Mouse (Mus musculus) kidney, embryonic 14.5 days (tissue): ENCODE results near the gene 1190005I06Rik. TPM values are rescaled to one million over a fixed set of nuclear protein-coding genes. Genes with fewer than 3 reads are reported as not detected.

Source experiments
- ATAC-seq: fragments of 200-750 bp; cut with Nextera tagmentation; 2 replicates; pipeline ENCODE4 v1.8.0; 2017; ENCODE audit warnings: moderate number of reproducible peaks, mild to moderate bottlenecking, moderate TSS enrichment, moderate library complexity; ENCODE audit not compliant: low FRiP score, low TSS enrichment
- H3K27ac ChIP-seq: fragments of 300-500 bp; sonication (generic); 2 replicates; pipeline ENCODE4 v1.5.1; 2014; ENCODE audit warnings: low read depth, mild to moderate bottlenecking, low read length, moderate library complexity, mixed read lengths
- H3K27me3 ChIP-seq: fragments of 300-500 bp; sonication (generic); 2 replicates; pipeline ENCODE4 v1.6.1; 2014; ENCODE audit warnings: mild to moderate bottlenecking, low read length; ENCODE audit not compliant: control insufficient read depth, insufficient read depth
- H3K36me3 ChIP-seq: fragments of 300-500 bp; sonication (generic); 2 replicates; pipeline ENCODE4 v1.6.1; 2014; ENCODE audit warnings: low read length, mixed read lengths; ENCODE audit not compliant: control insufficient read depth, insufficient read depth
- H3K4me1 ChIP-seq: fragments of 300-500 bp; sonication (generic); 2 replicates; pipeline ENCODE4 v1.6.1; 2014; ENCODE audit warnings: low read length, mixed read lengths; ENCODE audit not compliant: control insufficient read depth, insufficient read depth
- H3K4me2 ChIP-seq: fragments of 300-500 bp; sonication (generic); replicated peaks from 2 replicates; pipeline ENCODE4 v1.6.1; 2014; ENCODE audit warnings: low read depth, mild to moderate bottlenecking, low read length
- H3K4me3 ChIP-seq: fragments of 300-500 bp; sonication (generic); 2 replicates; pipeline ENCODE4 v1.5.1; 2014; ENCODE audit warnings: mild to moderate bottlenecking, low read length
- H3K9ac ChIP-seq: fragments of 300-500 bp; sonication (generic); 2 replicates; pipeline ENCODE4 v1.6.1; 2014; ENCODE audit warnings: low read depth, mild to moderate bottlenecking, low read length, moderate library complexity
- H3K9me3 ChIP-seq: fragments of 300-500 bp; sonication (generic); 2 replicates; pipeline ENCODE4 v1.6.1; 2016; ENCODE audit warnings: low read length; ENCODE audit not compliant: control insufficient read depth
- WGBS: fragments of 180-500 bp; shearing (Covaris S2); extraction: QIAGEN DNeasy Blood & Tissue Kit; methylation state at CpG from one replicate; pipeline ENCODE4 v1.1.7; 2014; 5-methylcytosine and 5-hydroxymethylcytosine counted together
- polyA plus RNA-seq: library from polyadenylated mRNA; unstranded; fragments of >200 nt; fragmentation: Nextera tagmentation; extraction: Ambion mirVana; gene quantifications from 2 replicates; pipeline ENCODE4 v1.2.1, GENCODE M21; 2014

1190005I06Rik gene
- polyA plus RNA-seq, 1 experiment from 2014 or later, result 2.0 TPM

GRCm38 (mm10) chr8:120577821-120578220 lies 69.6 kb downstream of the 1190005I06Rik start:
- WGBS, result 93% methylated on average over 17 of the region's 17 CpGs
- Histone ChIP-seq H3K27ac (no peak overlapping the region), H3K36me3 (peaks cover 97% of the 10 kb centered on the region), H3K27me3 (no peaks in the 10 kb centered on the region), H3K9me3 (no peaks in the 10 kb centered on the region), H3K4me1 (peaks cover 20% of the 10 kb centered on the region; the same call in 1 of the 2 replicates), H3K9ac (no peak overlapping the region), H3K4me2 (no peak overlapping the region), H3K4me3 (no peak overlapping the region)
- no peak for ATAC-seq

DNA sequence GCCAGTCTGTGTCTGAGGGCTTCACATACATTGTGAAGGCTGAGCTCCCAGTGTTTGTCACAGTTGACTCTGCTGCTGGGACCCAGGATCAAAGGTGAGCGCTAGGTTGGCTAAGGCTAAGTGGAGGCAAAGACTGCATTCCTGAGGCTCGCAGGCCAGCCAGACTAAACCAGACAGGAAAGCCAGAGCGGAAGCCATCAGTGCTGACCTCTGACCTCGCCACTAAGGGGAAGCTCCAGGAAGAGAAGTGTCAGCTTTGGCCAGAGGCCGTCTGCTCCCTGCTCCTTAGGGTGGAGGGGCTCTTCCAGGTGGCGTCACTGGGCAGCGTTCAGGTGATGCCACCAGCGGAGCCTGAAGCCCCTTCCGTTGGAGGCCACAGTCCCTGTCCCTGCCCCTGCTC lies 71.6 kb downstream of the 1190005I06Rik start:
- ATAC-seq, result no peak
- H3K9me3 ChIP-seq, result no peaks in the 10 kb centered on the region
- no peaks in the 10 kb centered on the region for H3K27me3 ChIP-seq
- no peak overlapping the region; the same call in 1 of the 2 replicates for H3K9ac ChIP-seq
- WGBS, result 55% methylated on average over 9 of the region's 9 CpGs
- H3K4me1 ChIP-seq, result peaks cover 20% of the 10 kb centered on the region; the same call in 1 of the 2 replicates
- H3K27ac ChIP-seq, result no peak overlapping the region; the same call in 1 of the 2 replicates
- peaks cover 98% of the 10 kb centered on the region for H3K36me3 ChIP-seq
- H3K4me3 ChIP-seq, result no peak overlapping the region
- H3K4me2 ChIP-seq, result no peak overlapping the region

DNA sequence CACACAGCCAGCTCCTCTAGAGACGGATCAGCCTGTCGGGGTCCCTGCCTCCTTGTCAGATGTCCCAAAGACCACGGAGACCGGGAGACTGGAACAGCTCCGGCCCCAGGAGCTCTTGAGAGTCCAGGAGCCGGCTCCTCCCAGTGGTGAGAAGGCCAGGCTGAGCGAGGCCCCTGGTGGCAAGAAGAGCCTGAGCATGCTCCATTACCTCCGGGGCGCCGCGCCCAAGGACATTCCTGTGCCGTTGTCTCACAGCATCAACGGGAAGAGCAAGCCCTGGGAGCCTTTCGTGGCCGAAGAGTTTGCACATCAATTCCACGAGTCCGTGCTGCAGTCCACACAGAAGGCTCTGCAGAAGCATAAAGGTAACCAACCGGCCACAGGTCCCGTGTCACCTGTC lies 72.5 kb downstream of the 1190005I06Rik start:
- Histone ChIP-seq H3K27ac (no peak overlapping the region), H3K9me3 (no peaks in the 10 kb centered on the region), H3K9ac (no peak overlapping the region), H3K36me3 (peaks cover 95% of the 10 kb centered on the region), H3K27me3 (no peaks in the 10 kb centered on the region), H3K4me1 (peaks cover 20% of the 10 kb centered on the region; the same call in 1 of the 2 replicates), H3K4me3 (no peak overlapping the region), H3K4me2 (no peak overlapping the region)
- WGBS, result 62% methylated on average over 19 of the region's 19 CpGs
- no peak for ATAC-seq

- H3K9me3 ChIP-seq, result no peaks in the 10 kb centered on the region
- peaks cover 96% of the 10 kb centered on the region for H3K36me3 ChIP-seq
- H3K9ac ChIP-seq, result no peak overlapping the region
- H3K27ac ChIP-seq, result no peak overlapping the region
- peaks cover 20% of the 10 kb centered on the region; the same call in 1 of the 2 replicates for H3K4me1 ChIP-seq
- ATAC-seq, result no peak
- no peak overlapping the region for H3K4me2 ChIP-seq
- no peaks in the 10 kb centered on the region for H3K27me3 ChIP-seq
- 68% methylated on average over 11 of the region's 11 CpGs for WGBS
- no peak overlapping the region for H3K4me3 ChIP-seq
These were observed 73.6 kb downstream of the 1190005I06Rik start for GRCm38 (mm10) chr8:120573866-120574265.

DNA sequence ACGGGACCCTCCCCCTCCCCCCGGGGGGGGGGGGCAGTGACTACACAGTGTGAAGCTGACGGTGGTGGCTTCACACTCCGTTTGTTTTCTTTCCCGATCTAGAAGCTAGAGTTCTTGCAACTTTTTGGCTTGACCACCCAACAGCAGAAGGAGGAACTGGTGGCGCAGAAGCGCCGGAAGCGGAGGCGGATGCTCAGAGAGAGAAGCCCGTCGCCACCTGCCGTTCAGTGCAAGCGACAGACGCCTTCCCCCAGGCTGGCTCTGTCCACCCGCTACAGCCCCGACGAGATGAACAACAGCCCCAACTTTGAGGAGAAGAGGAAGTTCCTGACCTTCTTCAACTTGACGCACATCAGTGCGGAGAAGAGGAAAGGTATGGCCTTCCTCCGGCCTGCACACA lies 74.9 kb downstream of the 1190005I06Rik start:
- peaks cover 20% of the 10 kb centered on the region; the same call in 1 of the 2 replicates for H3K4me1 ChIP-seq
- no peak for ATAC-seq
- 82% methylated on average over 21 of the region's 21 CpGs for WGBS
- H3K9ac ChIP-seq, result no peak overlapping the region
- no peak overlapping the region for H3K27ac ChIP-seq
- peaks cover 96% of the 10 kb centered on the region for H3K36me3 ChIP-seq
- H3K4me2 ChIP-seq, result no peak overlapping the region
- no peaks in the 10 kb centered on the region for H3K9me3 ChIP-seq
- no peak overlapping the region for H3K4me3 ChIP-seq
- no peaks in the 10 kb centered on the region for H3K27me3 ChIP-seq

GRCm38 (mm10) chr8:120571561-120571960 lies 75.9 kb downstream of the 1190005I06Rik start:
- Histone ChIP-seq H3K9ac (no peak overlapping the region), H3K27ac (no peak overlapping the region), H3K27me3 (no peaks in the 10 kb centered on the region), H3K4me3 (no peak overlapping the region), H3K4me2 (no peak overlapping the region), H3K9me3 (no peaks in the 10 kb centered on the region), H3K36me3 (peaks cover 96% of the 10 kb centered on the region), H3K4me1 (peaks cover 14% of the 10 kb centered on the region; the same call in 1 of the 2 replicates)
- no peak for ATAC-seq
- 86% methylated on average over 8 of the region's 8 CpGs for WGBS

DNA sequence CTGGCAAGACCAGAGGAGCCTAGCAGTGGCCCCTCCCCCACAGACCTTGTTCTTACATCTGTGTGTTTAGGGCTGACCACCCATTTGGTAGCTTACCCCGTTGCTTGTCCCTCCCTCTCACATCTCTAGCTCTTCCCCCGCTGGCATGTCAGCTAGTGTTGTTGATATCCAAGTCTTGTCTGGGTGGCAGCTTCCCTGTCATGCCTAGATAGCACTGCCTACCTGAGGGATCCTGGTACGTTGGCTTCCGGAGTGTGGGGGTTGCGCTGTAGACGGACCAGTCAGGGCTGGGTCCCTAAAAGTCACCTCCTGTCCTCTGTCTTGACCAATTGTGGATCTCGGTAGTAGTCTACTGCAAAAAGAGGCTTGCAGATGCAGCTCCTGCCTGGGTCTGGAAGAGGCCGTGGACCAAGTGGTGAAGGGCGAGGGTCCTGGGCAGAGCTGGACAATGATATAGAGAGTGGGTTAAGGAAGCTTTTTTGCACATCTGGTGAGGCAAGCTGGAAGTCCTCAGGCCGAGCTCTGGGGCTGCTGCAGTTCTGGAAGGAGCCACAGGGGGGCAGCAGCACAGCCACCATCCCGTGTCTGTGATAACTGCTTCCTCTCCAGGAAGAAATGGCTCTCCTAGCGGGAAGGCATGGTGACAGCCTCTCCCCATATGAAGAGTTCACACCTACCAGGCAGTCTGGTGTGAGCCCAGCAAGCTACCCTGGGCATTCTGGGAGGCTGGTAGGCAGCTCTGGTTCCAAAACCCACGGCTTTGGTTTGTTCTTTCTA lies 77.3 kb downstream of the 1190005I06Rik start:
- Histone ChIP-seq H3K4me3 (no peak overlapping the region), H3K36me3 (peaks cover 87% of the 10 kb centered on the region), H3K9me3 (no peaks in the 10 kb centered on the region), H3K9ac (no peak overlapping the region), H3K27ac (no peak overlapping the region), H3K4me2 (no peak overlapping the region), H3K4me1 (peaks cover 11% of the 10 kb centered on the region), H3K27me3 (no peaks in the 10 kb centered on the region)
- no peak for ATAC-seq
- 54% methylated on average over 13 of the region's 13 CpGs for WGBS

DNA sequence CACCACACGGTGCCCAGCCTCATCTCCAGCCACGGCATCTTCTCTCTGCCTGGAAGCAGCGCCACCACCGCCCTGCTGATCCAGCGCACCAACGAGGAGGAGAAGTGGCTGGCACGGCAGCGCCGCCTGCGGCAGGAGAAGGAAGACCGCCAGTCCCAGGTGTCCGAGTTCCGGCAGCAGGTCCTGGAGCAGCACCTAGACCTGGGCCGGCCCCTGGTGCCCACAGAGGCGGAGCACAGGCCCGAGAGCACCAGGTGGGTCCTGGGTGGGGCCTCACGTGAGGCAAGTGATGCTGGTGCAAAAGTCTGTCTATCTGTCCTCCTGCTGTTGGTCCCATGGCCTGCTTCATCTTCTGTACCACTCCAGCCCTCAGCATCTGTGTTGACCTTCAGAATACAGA lies 78.3 kb downstream of the 1190005I06Rik start:
- 94% methylated on average over 17 of the region's 17 CpGs for WGBS
- H3K4me1 ChIP-seq, result peaks cover 17% of the 10 kb centered on the region
- no peak overlapping the region for H3K9ac ChIP-seq
- no peak overlapping the region for H3K4me3 ChIP-seq
- no peak overlapping the region for H3K27ac ChIP-seq
- H3K9me3 ChIP-seq, result no peaks in the 10 kb centered on the region
- peaks cover 77% of the 10 kb centered on the region for H3K36me3 ChIP-seq
- H3K27me3 ChIP-seq, result no peaks in the 10 kb centered on the region; the same call in 1 of the 2 replicates
- no peak overlapping the region for H3K4me2 ChIP-seq
- no peak for ATAC-seq

DNA sequence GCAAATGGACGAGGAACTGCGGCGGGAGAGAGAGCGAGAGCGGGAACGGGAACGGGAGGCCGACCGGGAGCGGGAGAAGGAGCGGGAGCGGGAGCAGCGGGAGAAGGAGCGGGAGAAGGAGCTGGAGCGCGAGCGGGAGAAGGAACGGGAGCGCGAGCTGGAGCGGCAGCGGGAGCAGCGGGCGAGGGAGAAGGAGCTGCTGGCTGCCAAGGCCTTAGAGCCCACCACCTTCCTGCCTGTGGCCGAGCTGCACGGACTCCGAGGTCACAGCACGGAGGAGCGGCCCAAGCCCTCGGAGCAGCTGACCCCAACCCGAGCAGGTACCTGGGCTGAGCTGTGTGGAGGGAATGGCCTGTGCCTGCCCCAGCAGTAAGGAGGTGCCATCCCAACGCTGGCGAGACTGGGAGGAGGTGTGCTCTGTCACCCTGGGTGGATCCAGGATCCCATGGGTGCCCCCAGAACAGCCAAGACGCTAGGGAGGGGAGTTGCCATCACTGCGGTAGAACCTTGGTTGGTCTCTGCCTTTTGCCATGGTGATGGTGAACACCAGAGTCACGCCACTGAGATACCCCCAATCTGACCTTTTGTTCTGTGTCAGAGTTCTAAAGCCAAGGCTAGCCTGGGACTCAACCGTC lies 79.2 kb downstream of the 1190005I06Rik start:
- Histone ChIP-seq H3K9me3 (no peaks in the 10 kb centered on the region), H3K4me3 (no peak overlapping the region), H3K4me2 (no peak overlapping the region), H3K4me1 (peaks cover 26% of the 10 kb centered on the region), H3K27ac (no peak overlapping the region), H3K9ac (no peak overlapping the region), H3K36me3 (peaks cover 69% of the 10 kb centered on the region), H3K27me3 (no peaks in the 10 kb centered on the region; the same call in 1 of the 2 replicates)
- ATAC-seq, result no peak
- WGBS, result 96% methylated on average over 37 of the region's 37 CpGs
